Mouse (Mus musculus) right cerebral cortex, postnatal 10 days (tissue): ENCODE measurements around the gene Ptpn5.

Experiments used
- DNase-seq, 2 experiments: peaks; one replicate each; pipeline ENCODE4 v3.0.0; 2021; ENCODE audit warnings: low spot score in 2 of 2

Ptpn5 gene

GRCm38 (mm10) chr7:47056273-47056672 is 77.2 kb downstream of the Ptpn5 start:
- no peak for DNase-seq

GRCm38 (mm10) chr7:47055744-47056143 is 77.7 kb downstream of the Ptpn5 start:
- DNase-seq = peak; percentile 48 to 52

- peak; percentile 47 to 59 for DNase-seq
Measured at GRCm38 (mm10) chr7:47054666-47055065, 78.8 kb downstream of the Ptpn5 start.

GRCm38 (mm10) chr7:47053287-47053686 is 80.2 kb downstream of the Ptpn5 start:
- no peak for DNase-seq

GRCm38 (mm10) chr7:47052276-47052675 is 81.2 kb downstream of the Ptpn5 start:
- DNase-seq = peak; percentile 54 to 61

GRCm38 (mm10) chr7:47051404-47052151 is 81.9 kb downstream of the Ptpn5 start:
- DNase-seq = peak; percentile 84 to 89

- DNase-seq = peak; percentile 79 to 83
Measured at GRCm38 (mm10) chr7:47050766-47051165, 82.7 kb downstream of the Ptpn5 start.

- peak; percentile 97 to 98 for DNase-seq
Measured at GRCm38 (mm10) chr7:47050366-47050765, 83.1 kb downstream of the Ptpn5 start, which contains the start of gene Tmem86a. TSS of gene Tmem86a (plus strand) at chr7:47050601.

- DNase-seq = no peak
Measured at GRCm38 (mm10) chr7:47042823-47043490, 90.5 kb downstream of the Ptpn5 start.

- no peak for DNase-seq
Measured at GRCm38 (mm10) chr7:47042121-47042520, 91.4 kb downstream of the Ptpn5 start.

- DNase-seq = no peak
Measured at GRCm38 (mm10) chr7:47041706-47042105, 91.8 kb downstream of the Ptpn5 start.

- no peak for DNase-seq
Measured at GRCm38 (mm10) chr7:47035426-47035825, 98.1 kb downstream of the Ptpn5 start.

GRCm38 (mm10) chr7:47034785-47035384 is 98.6 kb downstream of the Ptpn5 start:
- DNase-seq = no peak

GRCm38 (mm10) chr7:47031371-47031770 is 102.1 kb downstream of the Ptpn5 start:
- DNase-seq = no peak

- no peak for DNase-seq
Measured at GRCm38 (mm10) chr7:47030517-47031193, 102.8 kb downstream of the Ptpn5 start.
